Mouse (Mus musculus) liver, embryonic 11.5 days (tissue): ENCODE results near the gene Ifna4. TPM values are rescaled to one million over a fixed set of nuclear protein-coding genes. Genes with fewer than 3 reads are reported as not detected.
A peak's percentile ranks its signal among the peaks of the same experiment; 100 is the strongest.

Source experiments
- ATAC-seq: fragments of 200-750 bp; cut with Nextera tagmentation; replicated peaks from 2 replicates; pipeline ENCODE4 v1.8.0; 2017; ENCODE audit warnings: moderate number of reproducible peaks, mild to moderate bottlenecking, moderate TSS enrichment, moderate library complexity; ENCODE audit not compliant: low FRiP score
- DNase-seq: peaks from one replicate; pipeline ENCODE4 v3.0.0-alpha.2; 2017; ENCODE audit warnings: low spot score
- H3K27ac ChIP-seq: fragments of 300-500 bp; sonication (generic); 2 replicates; pipeline ENCODE4 v1.5.1; 2014; ENCODE audit warnings: mild to moderate bottlenecking, low read depth, low read length, control low read depth
- H3K27me3 ChIP-seq: fragments of 300-500 bp; sonication (generic); replicated peaks from 2 replicates; pipeline ENCODE4 v1.6.1; 2014; ENCODE audit warnings: low read length, mixed read lengths; ENCODE audit not compliant: control insufficient read depth, insufficient read depth
- H3K36me3 ChIP-seq: fragments of 300-500 bp; sonication (generic); 2 replicates; pipeline ENCODE4 v1.6.1; 2014; ENCODE audit warnings: mild to moderate bottlenecking, low read length, moderate library complexity, mixed read lengths; ENCODE audit not compliant: control insufficient read depth, insufficient read depth
- H3K4me1 ChIP-seq: fragments of 300-500 bp; sonication (generic); replicated peaks from 2 replicates; pipeline ENCODE4 v1.6.1; 2014; ENCODE audit warnings: low read length, mixed read lengths; ENCODE audit not compliant: control insufficient read depth, insufficient read depth
- H3K4me2 ChIP-seq: fragments of 300-500 bp; sonication (generic); 2 replicates; pipeline ENCODE4 v1.6.1; 2014; ENCODE audit warnings: mild to moderate bottlenecking, control low read depth, moderate library complexity
- H3K4me3 ChIP-seq: fragments of 300-500 bp; sonication (generic); 2 replicates; pipeline ENCODE4 v1.5.1; 2014; ENCODE audit warnings: low read depth, low read length, control low read depth
- H3K9ac ChIP-seq: fragments of 300-500 bp; sonication (generic); 2 replicates; pipeline ENCODE4 v1.6.1; 2014; ENCODE audit warnings: low read depth, low read length, control low read depth
- H3K9me3 ChIP-seq: fragments of 300-500 bp; sonication (generic); 2 replicates; pipeline ENCODE4 v1.6.1; 2016; ENCODE audit warnings: low read length, inconsistent platforms, mixed read lengths; ENCODE audit not compliant: control insufficient read depth
- WGBS: fragments of 180-500 bp; shearing (Covaris S2); extraction: QIAGEN DNeasy Blood & Tissue Kit; methylation state at CpG from one replicate; pipeline ENCODE4 v1.1.7; 2014; 5-methylcytosine and 5-hydroxymethylcytosine counted together
- polyA plus RNA-seq: library from polyadenylated mRNA; unstranded; fragments of >200 nt; fragmentation: Nextera tagmentation; extraction: Ambion mirVana; gene quantifications from 2 replicates; pipeline ENCODE4 v1.2.1, GENCODE M21; 2014

Ifna4 gene
- polyA plus RNA-seq, 1 experiment from 2014 or later, result not detected

GRCm38 (mm10) chr4:88875435-88876095 lies 33.9 kb downstream of the Ifna4 start:
- DNase-seq (no peak), ATAC-seq (peak; percentile 90)
- Histone ChIP-seq H3K9ac (no peak overlapping the region), H3K4me3 (no peak overlapping the region), H3K27me3 (no peaks in the 10 kb centered on the region), H3K4me1 (peaks cover 17% of the 10 kb centered on the region), H3K36me3 (no peaks in the 10 kb centered on the region), H3K9me3 (no peaks in the 10 kb centered on the region), H3K4me2 (peak overlapping the region; percentile 27; the same call in 1 of the 2 replicates), H3K27ac (no peak overlapping the region)
- 31% methylated on average over 4 of the region's 4 CpGs for WGBS

GRCm38 (mm10) chr4:88876520-88876919 lies 34.9 kb downstream of the Ifna4 start:
- Histone ChIP-seq H3K4me3 (no peak overlapping the region), H3K9me3 (no peaks in the 10 kb centered on the region), H3K4me1 (peaks cover 17% of the 10 kb centered on the region), H3K27me3 (no peaks in the 10 kb centered on the region), H3K4me2 (no peak overlapping the region), H3K36me3 (no peaks in the 10 kb centered on the region), H3K9ac (no peak overlapping the region), H3K27ac (no peak overlapping the region)
- ATAC-seq, result no peak
- no peak for DNase-seq
- WGBS, result 74% methylated on average over 4 of the region's 4 CpGs

- DNase-seq (peak; percentile 41), ATAC-seq (peak; percentile 72)
- H3K27ac ChIP-seq, result no peak overlapping the region
- peaks cover 17% of the 10 kb centered on the region for H3K4me1 ChIP-seq
- peak overlapping the region; percentile 52 for H3K4me2 ChIP-seq
- H3K9ac ChIP-seq, result no peak overlapping the region
- no peaks in the 10 kb centered on the region for H3K9me3 ChIP-seq
- no peaks in the 10 kb centered on the region for H3K27me3 ChIP-seq
- H3K36me3 ChIP-seq, result no peaks in the 10 kb centered on the region
- 21% methylated on average over 10 of the region's 10 CpGs for WGBS
- no peak overlapping the region for H3K4me3 ChIP-seq
These were observed 36.6 kb downstream of the Ifna4 start for GRCm38 (mm10) chr4:88878246-88878645.

DNA sequence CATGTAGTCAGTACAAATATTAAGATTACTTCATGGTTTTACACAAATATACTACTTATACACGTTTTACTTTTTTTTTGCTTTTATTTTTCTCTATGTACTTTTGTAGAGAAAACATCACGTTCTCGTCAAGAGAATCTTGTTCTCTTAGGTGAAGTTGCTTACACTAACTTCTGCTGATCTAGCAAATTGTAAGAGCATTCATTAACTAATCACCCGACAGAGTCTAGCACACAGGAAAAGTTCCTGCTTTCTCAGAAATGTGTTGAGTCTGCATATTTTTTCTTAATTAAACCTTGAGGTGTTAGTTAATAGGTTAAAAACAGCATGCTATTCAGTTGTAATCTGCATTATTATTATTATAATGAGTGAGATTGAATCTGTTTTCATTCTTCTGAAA lies 37.1 kb downstream of the Ifna4 start:
- Histone ChIP-seq H3K27ac (no peak overlapping the region), H3K9ac (no peak overlapping the region), H3K4me2 (peak overlapping the region; percentile 52; the same call in 1 of the 2 replicates), H3K9me3 (no peaks in the 10 kb centered on the region), H3K4me1 (peaks cover 17% of the 10 kb centered on the region), H3K36me3 (no peaks in the 10 kb centered on the region), H3K27me3 (no peaks in the 10 kb centered on the region), H3K4me3 (no peak overlapping the region)
- 60% methylated on average over 4 of the region's 4 CpGs for WGBS
- DNase-seq, result no peak
- no peak for ATAC-seq

DNA sequence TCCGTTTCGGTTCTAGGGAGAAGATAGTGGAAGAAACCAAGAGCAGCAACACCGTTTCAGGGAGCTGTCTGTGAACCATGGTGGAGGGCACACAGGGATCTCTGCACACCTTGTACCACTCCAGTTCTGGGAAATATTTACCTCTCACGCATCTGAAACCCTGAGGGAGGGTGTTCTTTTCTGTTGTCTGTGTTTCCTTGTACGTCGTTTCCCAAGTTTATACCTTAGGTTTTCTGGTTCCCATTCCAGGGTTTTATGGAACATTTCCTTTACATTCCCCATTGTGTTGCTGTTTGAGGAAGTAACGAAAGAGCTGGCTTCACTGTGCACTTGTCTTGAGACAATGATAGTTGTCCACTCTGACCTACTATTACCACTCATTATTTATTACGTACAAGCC lies 38.4 kb downstream of the Ifna4 start, which contains the start of gene Ifne:
Ifne (minus strand) TSS at position 101 of the 400 bp plus-strand sequence.
- ATAC-seq (no peak), DNase-seq (no peak)
- no peaks in the 10 kb centered on the region for H3K27me3 ChIP-seq
- WGBS, result 80% methylated on average over 8 of the region's 8 CpGs
- H3K9me3 ChIP-seq, result no peaks in the 10 kb centered on the region
- H3K9ac ChIP-seq, result no peak within 1 kb of the TSS
- no peak within 1 kb of the TSS for H3K4me3 ChIP-seq
- no peak within 1 kb of the TSS for H3K4me2 ChIP-seq
- no peaks in the 10 kb centered on the region for H3K36me3 ChIP-seq
- H3K4me1 ChIP-seq, result peaks cover 17% of the 10 kb centered on the region
- H3K27ac ChIP-seq, result no peak within 1 kb of the TSS

DNA sequence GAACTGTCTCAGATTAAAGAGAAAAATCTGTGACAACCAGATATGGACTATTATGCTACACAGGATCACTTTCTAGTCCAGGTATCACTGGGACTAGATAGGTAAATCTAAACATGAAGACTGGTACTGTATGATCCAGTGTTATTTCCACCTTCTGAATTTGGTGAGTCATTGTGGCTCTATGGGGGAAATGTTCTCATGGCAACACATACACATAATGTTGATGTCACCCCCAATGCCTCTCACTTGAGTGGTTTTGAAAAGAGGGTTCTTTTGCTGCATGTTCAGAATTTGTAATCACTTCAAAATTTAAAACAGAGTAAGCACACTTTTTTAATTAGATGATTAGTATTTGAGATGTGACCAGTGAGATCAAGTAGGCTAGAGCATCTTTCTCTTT lies 46.6 kb downstream of the Ifna4 start:
- no peak for ATAC-seq
- H3K27me3 ChIP-seq, result no peaks in the 10 kb centered on the region

More for the DNA sequence above, 46.6 kb downstream of the Ifna4 start:
- no peak overlapping the region for H3K4me2 ChIP-seq
- H3K36me3 ChIP-seq, result no peaks in the 10 kb centered on the region
- no peak overlapping the region for H3K27ac ChIP-seq
- H3K9ac ChIP-seq, result no peak overlapping the region
- H3K9me3 ChIP-seq, result no peaks in the 10 kb centered on the region
- no peak for DNase-seq
- H3K4me1 ChIP-seq, result no peaks in the 10 kb centered on the region
- no peak overlapping the region for H3K4me3 ChIP-seq

Other genes starting within 250 kb of the Ifna4 start
- not detected in 2 replicates for gene Ifna9, start 249.5 kb upstream of the Ifna4 start, polyA plus RNA-seq
- not detected in 2 replicates for gene Ifna12, start 238.5 kb upstream of the Ifna4 start, polyA plus RNA-seq
- not detected in 2 replicates for gene C87499, start 207.4 kb upstream of the Ifna4 start, polyA plus RNA-seq
- not detected in 2 replicates for gene Ifna13, start 197.4 kb upstream of the Ifna4 start, polyA plus RNA-seq
- not detected in 2 replicates for gene Ifna16, start 164.9 kb upstream of the Ifna4 start, polyA plus RNA-seq
- gene Ifna2, start 157.9 kb upstream of the Ifna4 start, polyA plus RNA-seq, result not detected in 2 replicates
- gene Ifnab, start 150.5 kb upstream of the Ifna4 start, polyA plus RNA-seq, result not detected in 2 replicates
- 0.85 and 0.96 TPM in 2 replicates for gene Gm26566, start 120.1 kb upstream of the Ifna4 start, polyA plus RNA-seq
- gene Klhl9, start 119.4 kb upstream of the Ifna4 start, polyA plus RNA-seq, result 65.1 and 72.9 TPM in 2 replicates
- gene Gm13271, start 87.0 kb upstream of the Ifna4 start, polyA plus RNA-seq, result not detected in 2 replicates
- not detected in 2 replicates for gene Gm13283, start 81.7 kb upstream of the Ifna4 start, polyA plus RNA-seq
- not detected in 2 replicates for gene Gm13290, start 68.0 kb upstream of the Ifna4 start, polyA plus RNA-seq
- not detected in 2 replicates for gene Gm13289, start 64.9 kb upstream of the Ifna4 start, polyA plus RNA-seq
- not detected in 2 replicates for gene Gm13272, start 62.0 kb upstream of the Ifna4 start, polyA plus RNA-seq
- gene Ifnz, start 59.7 kb upstream of the Ifna4 start, polyA plus RNA-seq, result not detected in 2 replicates
- not detected in 2 replicates for gene Gm13276, start 56.2 kb upstream of the Ifna4 start, polyA plus RNA-seq
- not detected in 2 replicates for gene Gm13277, start 53.2 kb upstream of the Ifna4 start, polyA plus RNA-seq
- gene Gm13278, start 50.3 kb upstream of the Ifna4 start, polyA plus RNA-seq, result not detected in 2 replicates
- not detected in 2 replicates for gene Gm13275, start 47.4 kb upstream of the Ifna4 start, polyA plus RNA-seq
- gene Gm13279, start 44.5 kb upstream of the Ifna4 start, polyA plus RNA-seq, result not detected in 2 replicates
- gene Gm13285, start 42.2 kb upstream of the Ifna4 start, polyA plus RNA-seq, result 0.26 and 0.66 TPM in 2 replicates
- not detected in 2 replicates for gene Gm13287, start 38.6 kb upstream of the Ifna4 start, polyA plus RNA-seq
- not detected in 2 replicates for gene Gm13288, start 36.3 kb upstream of the Ifna4 start, polyA plus RNA-seq
- not detected in 2 replicates for gene Ifna7, start 25.6 kb upstream of the Ifna4 start, polyA plus RNA-seq
- not detected in 2 replicates for gene Ifna11, start 21.9 kb upstream of the Ifna4 start, polyA plus RNA-seq
- not detected in 2 replicates for gene Ifna6, start 14.4 kb upstream of the Ifna4 start, polyA plus RNA-seq
- gene Ifna5, start 6.3 kb upstream of the Ifna4 start, polyA plus RNA-seq, result not detected in 2 replicates
- gene Ifna1, start 8.2 kb downstream of the Ifna4 start, polyA plus RNA-seq, result not detected in 2 replicates
- gene Ifne, start 38.3 kb downstream of the Ifna4 start, polyA plus RNA-seq, result not detected in 2 replicates